Mouse (Mus musculus) hindlimb bud, embryonic 11.5 days (tissue): ENCODE results near the gene Zfp668.
"Not testable (repeated sequence)": the region's sequence is repeated elsewhere in the genome, so short reads cannot be mapped to it uniquely, and the experiment has no call there.

Experiments
- DNase-seq: peaks from one replicate; pipeline ENCODE4 v3.0.0-alpha.2; 2012; ENCODE audit warnings: low read depth, low spot score; ENCODE audit errors: extremely low spot score

Zfp668 gene

GRCm38 (mm10) chr7:127876467-127877348 is at the start of gene Zfp668:
Zfp668 (minus strand) TSS chr7:127876828.
- peak; percentile 94 for DNase-seq

DNA sequence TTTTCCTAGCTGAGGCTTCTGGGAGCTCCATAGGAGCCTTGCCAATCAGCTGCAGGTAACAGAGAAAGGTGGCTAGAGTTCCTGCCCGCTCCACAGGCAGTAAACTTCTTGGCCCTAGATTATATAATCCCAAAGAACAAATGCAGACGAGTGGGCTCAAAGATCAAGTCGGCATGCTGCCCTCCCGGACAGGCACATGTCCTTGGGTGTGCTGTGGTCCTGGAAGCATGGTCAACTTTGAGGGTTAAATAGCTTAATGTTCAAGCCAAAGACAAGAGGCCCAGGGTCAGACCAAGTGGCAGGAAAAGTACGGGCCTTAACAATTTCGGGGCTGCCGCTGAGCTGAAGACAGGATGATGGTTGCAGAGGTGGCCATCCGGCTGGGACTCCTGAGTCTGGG is 49.4 kb upstream of the Zfp668 start:
- no peak for DNase-seq

DNA sequence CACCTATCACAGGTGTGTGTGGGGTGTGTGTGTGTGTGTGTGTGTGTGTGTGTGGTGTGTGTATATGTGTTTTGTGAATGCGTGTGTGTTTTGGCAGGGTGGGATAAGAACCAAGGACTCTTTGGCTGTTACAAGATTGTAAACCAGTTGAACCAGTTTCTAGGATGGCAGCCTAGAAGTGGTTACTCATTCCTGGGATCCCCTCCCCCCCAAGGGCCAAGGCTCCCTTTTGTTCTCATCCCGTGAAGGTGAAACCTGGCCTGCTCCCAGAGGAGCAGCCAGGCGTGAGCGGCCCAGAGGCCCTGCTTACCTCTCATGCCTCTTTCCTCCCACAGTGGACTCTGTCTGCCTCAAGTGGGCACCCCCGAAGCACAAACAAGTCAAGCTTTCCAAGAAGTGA is 48.6 kb upstream of the Zfp668 start:
- DNase-seq, result no peak

- DNase-seq, result no peak
Measured at GRCm38 (mm10) chr7:127923714-127924113, 47.1 kb upstream of the Zfp668 start.

GRCm38 (mm10) chr7:127922451-127923275 is 46.0 kb upstream of the Zfp668 start:
- DNase-seq, result no peak

GRCm38 (mm10) chr7:127921516-127921915 is 44.9 kb upstream of the Zfp668 start:
- no peak for DNase-seq

DNA sequence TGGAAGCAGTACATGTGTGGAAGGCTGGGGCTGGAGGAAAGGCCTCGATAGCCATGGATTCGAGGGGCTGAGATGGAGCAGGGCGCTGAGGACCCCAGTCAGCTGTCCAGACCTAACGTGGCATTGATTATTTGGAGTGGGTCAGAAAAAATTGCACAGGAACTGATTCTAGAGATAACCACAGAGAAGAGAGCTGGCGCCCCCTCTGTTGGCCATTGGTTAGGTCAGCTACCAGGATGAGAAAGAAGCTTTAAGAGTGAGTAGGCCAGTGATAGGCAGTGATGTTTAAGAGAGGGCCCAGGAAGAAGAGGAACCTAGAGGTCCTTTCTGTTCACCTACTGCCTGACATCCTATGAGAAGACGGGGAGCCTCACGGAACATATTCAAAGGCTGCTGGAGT is 42.7 kb upstream of the Zfp668 start:
- DNase-seq, result no peak

GRCm38 (mm10) chr7:127918203-127918602 is 41.6 kb upstream of the Zfp668 start:
- DNase-seq, result no peak

DNA sequence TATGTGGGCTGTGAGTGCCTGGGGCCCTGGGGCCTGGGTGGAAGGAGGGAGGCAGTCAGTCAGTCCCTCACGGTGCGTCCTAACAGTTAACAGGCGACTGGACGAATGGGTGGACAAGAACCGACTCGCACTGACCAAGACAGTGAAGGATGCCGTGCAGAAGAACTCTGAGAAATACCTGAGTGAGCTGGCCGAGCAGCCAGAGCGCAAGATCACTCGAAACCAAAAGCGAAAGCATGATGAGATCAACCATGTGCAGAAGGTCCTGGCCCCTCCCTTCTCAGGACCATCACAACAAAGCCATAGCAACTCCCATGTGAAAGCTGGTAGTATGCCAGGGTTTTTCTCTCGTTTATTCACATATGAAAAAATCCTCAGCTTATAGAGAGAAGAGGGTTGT is 38.7 kb upstream of the Zfp668 start:
- no peak for DNase-seq

- DNase-seq, result no peak
Measured at GRCm38 (mm10) chr7:127912938-127913337, 36.3 kb upstream of the Zfp668 start.

DNA sequence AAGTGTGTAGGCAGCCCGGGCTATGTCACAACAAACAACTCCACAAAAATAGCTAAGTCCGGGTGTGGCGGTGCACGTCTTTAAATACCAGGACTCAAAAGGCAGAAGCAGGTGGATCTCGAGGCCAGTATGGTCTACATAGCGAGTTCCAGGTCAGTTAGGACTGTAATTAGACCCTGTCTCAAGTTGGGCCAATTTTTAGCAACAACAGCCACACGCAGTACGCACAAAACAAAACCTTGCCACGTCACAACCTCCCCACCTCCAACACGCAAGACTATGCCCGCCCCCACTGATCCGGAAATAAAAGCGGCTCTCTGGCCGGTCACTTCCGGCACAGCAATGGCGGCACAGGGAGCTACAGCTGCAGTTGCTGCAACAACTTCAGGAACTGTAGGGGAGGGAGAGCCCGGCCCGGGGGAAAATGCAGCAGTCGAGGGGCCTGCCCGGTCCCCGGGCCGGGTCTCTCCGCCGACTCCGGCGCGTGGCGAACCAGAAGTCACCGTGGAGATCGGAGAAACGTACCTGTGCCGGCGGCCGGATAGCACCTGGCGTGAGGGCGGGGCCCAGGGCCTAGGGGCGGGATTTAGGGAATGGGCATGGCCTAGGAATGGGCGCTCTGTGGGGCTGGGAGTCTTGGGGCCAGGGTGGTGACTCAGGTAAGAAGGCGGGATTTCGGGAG is 35.7 kb upstream of the Zfp668 start, which contains the start of gene Kat8:
Kat8 (plus strand) TSS at position 327 of the 682 bp plus-strand sequence.
- no peak for DNase-seq

GRCm38 (mm10) chr7:127908656-127909055 is 32.0 kb upstream of the Zfp668 start:
- DNase-seq, result no peak

- no peak for DNase-seq
Measured at GRCm38 (mm10) chr7:127907939-127908338, 31.3 kb upstream of the Zfp668 start.

DNA sequence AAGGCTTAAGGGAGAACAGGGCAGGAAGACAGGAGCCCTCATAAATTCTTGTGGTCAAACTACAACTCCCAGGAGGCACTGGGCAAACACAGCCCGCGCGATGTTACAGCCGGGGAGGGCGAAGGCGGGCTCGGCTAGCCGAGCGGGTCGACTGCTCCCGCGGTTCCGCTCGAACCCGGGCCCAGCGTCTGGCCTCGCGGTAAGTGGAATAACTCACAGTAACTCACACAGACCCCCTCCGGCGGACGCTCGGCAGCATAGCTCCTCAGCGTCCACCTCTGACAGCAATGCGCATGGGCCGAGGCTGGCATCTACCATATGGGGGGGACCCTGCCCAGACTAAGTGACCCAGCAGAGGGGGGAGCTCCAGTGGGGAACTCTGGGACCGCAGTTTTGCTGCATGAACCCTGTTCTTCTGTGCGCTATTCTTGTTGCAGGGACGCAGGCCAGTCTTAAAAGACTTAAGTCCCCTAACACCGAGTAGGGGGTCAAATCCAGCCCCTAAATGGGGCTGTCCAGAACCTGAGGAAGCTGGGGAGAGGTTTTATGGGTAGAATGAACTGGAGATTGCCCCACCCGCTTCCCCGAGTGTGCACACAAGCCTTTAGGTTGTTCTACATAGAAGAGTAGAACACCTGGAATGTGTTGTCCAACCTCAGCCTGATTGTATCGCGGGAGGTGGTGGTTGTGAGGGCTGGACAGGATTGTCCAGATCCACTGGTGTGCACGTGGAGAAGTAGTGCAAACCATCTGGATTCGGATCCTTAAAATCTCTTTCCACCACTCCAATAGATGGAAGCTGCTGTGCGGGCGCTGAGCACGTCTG is 27.6 kb upstream of the Zfp668 start, which contains the start of gene Bckdk:
Bckdk (plus strand) TSS at position 112 of the 826 bp plus-strand sequence.
- peak; percentile 53 for DNase-seq

DNA sequence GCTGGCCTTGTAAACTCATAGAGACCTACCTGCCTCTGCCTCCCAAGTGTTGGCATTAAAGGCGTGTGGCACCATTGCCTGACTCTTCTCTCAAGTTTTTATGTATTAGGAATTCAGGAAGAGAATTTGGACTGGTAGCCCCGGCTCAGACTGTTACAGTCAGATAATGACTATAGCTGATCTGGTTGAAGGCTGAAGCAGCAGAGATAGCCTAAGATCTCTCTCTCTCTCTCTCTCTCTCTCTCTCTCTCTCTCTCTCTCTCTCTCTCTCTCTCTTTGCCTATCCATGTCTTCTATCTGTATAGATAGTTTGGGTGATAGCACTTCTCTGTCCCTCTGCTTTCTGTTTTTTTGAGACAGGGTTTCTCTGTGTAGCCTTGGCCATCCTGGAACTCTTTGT is 25.1 kb upstream of the Zfp668 start:
- no peak for DNase-seq

DNA sequence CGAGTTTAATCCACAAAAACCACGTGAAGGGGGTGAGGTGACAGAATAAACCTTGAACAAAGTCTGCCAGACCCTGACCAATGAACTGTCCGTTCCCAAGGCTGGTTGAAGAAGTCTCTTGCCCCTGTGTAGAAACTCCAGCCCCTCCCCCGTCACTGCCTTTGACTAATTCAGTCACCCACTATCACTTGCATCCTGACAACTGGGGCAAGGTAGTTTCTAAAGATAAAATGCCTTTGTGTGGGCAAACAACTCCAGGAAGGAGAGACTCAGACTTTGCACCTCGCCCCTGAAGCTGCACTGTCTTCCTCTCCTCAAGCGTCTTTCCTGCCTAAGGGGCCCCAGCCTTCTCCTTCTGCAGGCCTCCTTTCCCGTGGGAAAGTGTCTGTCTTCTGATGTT is 23.4 kb upstream of the Zfp668 start:
- DNase-seq, result no peak

DNA sequence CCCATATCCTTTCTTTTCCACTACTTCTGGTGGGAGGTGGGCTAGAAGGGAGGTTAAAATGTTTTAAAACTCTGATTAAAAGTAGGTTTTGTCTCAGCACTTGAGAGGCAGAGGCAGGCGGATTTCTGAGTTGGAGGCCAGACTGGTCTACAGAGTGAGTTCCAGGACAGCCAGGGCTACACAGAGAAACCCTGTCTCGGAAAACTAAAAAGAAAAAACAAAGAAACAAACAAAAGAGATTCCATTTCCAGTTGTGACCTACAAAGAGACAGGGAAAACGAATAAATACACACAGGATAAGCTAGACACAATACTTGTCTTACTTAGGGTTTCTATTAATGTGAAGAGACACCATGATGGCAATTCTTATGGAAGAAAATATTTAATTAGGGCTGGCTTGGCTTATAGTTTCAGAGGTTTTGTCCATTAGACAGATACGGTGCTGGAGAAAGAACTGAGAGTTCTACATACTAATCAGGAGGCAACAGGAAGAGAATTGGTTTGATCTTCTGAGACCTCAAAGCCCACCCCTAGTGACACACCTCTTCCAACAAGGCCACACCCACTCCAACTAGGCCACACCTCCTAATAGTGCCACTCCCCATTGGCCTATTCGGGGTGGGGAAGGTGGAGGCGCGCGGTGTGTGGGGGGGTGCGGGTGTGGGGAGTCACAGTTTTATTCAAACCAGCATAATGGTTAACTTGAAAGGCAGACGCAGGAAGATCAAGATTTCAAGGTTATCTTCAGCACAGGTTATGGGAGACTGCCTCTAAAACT is 21.7 kb upstream of the Zfp668 start:
- DNase-seq, result no peak

GRCm38 (mm10) chr7:127897542-127897941 is 20.9 kb upstream of the Zfp668 start:
- no peak for DNase-seq

DNA sequence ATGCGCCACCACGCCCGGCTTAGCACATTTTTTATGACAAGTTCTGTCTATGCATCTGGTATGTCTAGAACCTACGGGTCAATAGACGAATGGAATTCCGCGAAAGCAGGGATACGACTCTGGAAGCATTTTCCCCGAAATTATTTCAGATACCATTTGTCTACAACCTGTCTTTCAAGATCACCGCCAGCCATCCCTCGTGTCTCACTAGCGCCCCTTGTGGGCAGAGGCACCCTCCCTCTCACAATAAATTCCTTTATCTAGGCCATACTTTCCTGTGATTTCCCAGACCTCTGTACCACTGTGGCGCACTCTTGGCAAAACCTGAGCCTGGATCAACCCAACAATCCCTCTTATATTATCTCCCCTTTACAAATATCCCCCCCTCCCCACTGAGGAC is 19.8 kb upstream of the Zfp668 start:
- DNase-seq, result no peak

- DNase-seq, result not testable (repeated sequence)
Measured at GRCm38 (mm10) chr7:127895891-127896290, 19.3 kb upstream of the Zfp668 start.
